Comparison of ENCODE assay signal across 7 mouse cellular contexts in the genomic region with DNA sequence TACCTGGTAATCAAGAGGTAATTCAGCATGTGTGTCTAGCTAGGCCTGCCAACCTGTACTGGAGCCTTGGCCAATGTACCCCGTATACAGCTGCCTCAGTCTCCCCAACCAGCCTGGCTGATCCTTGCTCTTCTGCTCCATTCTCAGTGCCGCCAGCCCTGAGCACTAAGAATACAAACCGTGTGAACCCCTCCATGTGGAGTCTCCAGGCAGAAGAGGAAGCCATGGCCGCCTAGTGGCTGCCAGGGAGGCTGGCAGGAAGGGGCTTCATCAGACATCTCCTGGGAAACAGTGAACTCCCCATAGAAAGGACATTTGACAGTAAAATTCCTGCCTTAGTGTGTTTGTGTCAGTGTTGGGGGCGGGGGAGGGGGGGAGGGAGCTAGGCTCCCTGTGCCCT. TPM values are rescaled to one million over a fixed set of nuclear protein-coding genes. Genes with fewer than 3 reads are reported as not detected.
DNase-seq lines count a peak whose midpoint lies in the region; ATAC-seq and TF ChIP-seq lines count a peak whose summit lies in the region.

No protein-coding gene starts in this region.

- TF ChIP-seq EP300 in liver, postnatal 0 days (IDR thresholded peaks at IDR 0.05; ENCODE audit: low read depth), result no peak

- H3K4me2 ChIP-seq in hindbrain, embryonic 11.5 days (replicated peaks; ENCODE audit: low read depth, low read length), result no peak overlapping the region
- H3K4me2 ChIP-seq in liver, postnatal 0 days (ENCODE audit: low read depth, low read length), result no peak overlapping the region

- peak; percentile 61 for TF ChIP-seq CTCF in liver, postnatal 0 days (IDR thresholded peaks at IDR 0.05; ENCODE audit: low read depth)

- intact Hi-C loops in gastrocnemius, postnatal 14 days (cut with DNase I; ENCODE audit: low total_unique reads), result no loop called here

- WGBS in hindbrain, embryonic 11.5 days, result 1% methylated on average over 5 of the region's 5 CpGs
- 11% methylated on average over 5 of the region's 5 CpGs for WGBS in liver, postnatal 0 days (ENCODE audit: insufficient replicate concordance)

- H3K27me3 ChIP-seq in hindbrain, embryonic 11.5 days (ENCODE audit: control insufficient read depth, insufficient read depth, low read length), result peaks cover 19% of the 10 kb centered on the region
- peaks cover 43% of the 10 kb centered on the region for H3K27me3 ChIP-seq in liver, postnatal 0 days (ENCODE audit: insufficient read depth, low read length)

- peak; percentile 26 for DNase-seq in ovary, postnatal 36 days (ENCODE audit: low spot score)
- DNase-seq in ovary, postnatal 14 days (ENCODE audit: low spot score), result no peak
- DNase-seq in cerebellum, postnatal 14 days, result peak; percentile 63 to 73
- peak; percentile 73 for DNase-seq in hindbrain, embryonic 11.5 days (ENCODE audit: low spot score)
- peak; percentile 28 for DNase-seq in liver, postnatal 0 days
- DNase-seq in right cerebral cortex, postnatal 4 days, result peak; percentile 65
- no peak for DNase-seq in gastrocnemius, postnatal 14 days

- no peaks in the 10 kb centered on the region for H3K9me3 ChIP-seq in hindbrain, embryonic 11.5 days (ENCODE audit: control insufficient read depth, low read length)
- H3K9me3 ChIP-seq in liver, postnatal 0 days (ENCODE audit: low read length), result no peaks in the 10 kb centered on the region

- H3K9ac ChIP-seq in hindbrain, embryonic 11.5 days (ENCODE audit: low read depth, low read length), result no peak overlapping the region
- peak overlapping the region; percentile 46; the same call in 1 of the 2 replicates for H3K9ac ChIP-seq in liver, postnatal 0 days (replicated peaks)

- H3K27ac ChIP-seq in hindbrain, embryonic 11.5 days (ENCODE audit: low read depth, low read length), result no peak overlapping the region
- peak overlapping the region; percentile 96 for H3K27ac ChIP-seq in liver, postnatal 0 days (ENCODE audit: low read depth)

- no peaks in the 10 kb centered on the region for H3K36me3 ChIP-seq in hindbrain, embryonic 11.5 days (ENCODE audit: control insufficient read depth, insufficient read depth, low read length)
- H3K36me3 ChIP-seq in liver, postnatal 0 days (replicated peaks; ENCODE audit: insufficient read depth, low read length), result no peaks in the 10 kb centered on the region

- no peak overlapping the region for H3K4me3 ChIP-seq in hindbrain, embryonic 11.5 days (ENCODE audit: low read depth, low read length)
- no peak overlapping the region for H3K4me3 ChIP-seq in liver, postnatal 0 days (ENCODE audit: low read depth, low read length)

- no peak for ATAC-seq in hindbrain, embryonic 11.5 days (ENCODE audit: low FRiP score)
- ATAC-seq in liver, postnatal 0 days, result peak; percentile 3; the same call in 1 of the 2 replicates

- peaks cover 9% of the 10 kb centered on the region for H3K4me1 ChIP-seq in hindbrain, embryonic 11.5 days (replicated peaks; ENCODE audit: control insufficient read depth, insufficient read depth, low read length)
- peaks cover 20% of the 10 kb centered on the region for H3K4me1 ChIP-seq in liver, postnatal 0 days (ENCODE audit: insufficient read depth)

RNA-seq across cellular contexts. Expression of a gene that starts 33.2 kb away (rescaled TPM):
- polyA plus RNA-seq in hindbrain, embryonic 11.5 days (2014; fragmentation: Nextera tagmentation; extraction: Ambion mirVana), result 0.27 and 0.36 TPM in 2 replicates
- not detected in 2 replicates for polyA plus RNA-seq in liver, postnatal 0 days (2015; fragmentation: Nextera tagmentation; extraction: Ambion mirVana)
- not detected for total RNA-seq in gastrocnemius, postnatal 14 days (2021)

RNA-seq across cellular contexts. Expression of a gene that starts 51.9 kb away (rescaled TPM):
- 0.29 and 0.70 TPM in 2 replicates for polyA plus RNA-seq in hindbrain, embryonic 11.5 days (2014; fragmentation: Nextera tagmentation; extraction: Ambion mirVana)
- polyA plus RNA-seq in liver, postnatal 0 days (2015; fragmentation: Nextera tagmentation; extraction: Ambion mirVana), result 5.4 and 6.6 TPM in 2 replicates
- total RNA-seq in gastrocnemius, postnatal 14 days (2021), result under 1 TPM; 0.20 to 0.29 TPM

Comparison
In these comparisons a context has a peak if more than half of its experiments do, and no peak if none do; other contexts are left out.
1. DNase-seq: peak in ovary, postnatal 36 days (single experiment), cerebellum, postnatal 14 days (2 of 2), hindbrain, embryonic 11.5 days (single experiment), liver, postnatal 0 days (single experiment) and right cerebral cortex, postnatal 4 days (single experiment); none in ovary, postnatal 14 days (single experiment) and gastrocnemius, postnatal 14 days (single experiment).